10 mouse cellular contexts compared by ENCODE assay signal in the genomic region with DNA sequence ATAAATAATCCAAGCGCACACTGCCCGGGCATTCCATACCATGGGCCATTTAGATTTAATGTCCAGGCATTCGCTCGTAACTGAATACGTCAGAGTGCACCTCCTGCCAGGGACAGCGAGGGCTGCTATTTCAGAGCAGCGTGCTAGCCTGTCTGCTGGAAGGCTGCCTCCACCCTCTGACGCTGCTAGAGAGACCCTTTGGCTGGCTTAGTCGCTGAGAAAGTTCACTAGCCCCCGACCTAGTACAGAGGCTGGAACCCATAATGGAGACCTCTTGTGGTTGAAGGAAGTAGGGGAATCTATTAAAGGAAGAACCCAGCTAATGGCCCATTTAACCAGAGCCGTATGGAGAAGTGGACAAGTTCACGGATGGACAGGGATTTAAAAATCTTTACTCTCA. TPM values are rescaled to one million over a fixed set of nuclear protein-coding genes. Genes with fewer than 3 reads are reported as not detected.
DNase-seq lines count a peak whose midpoint lies in the region; ATAC-seq lines count a peak whose summit lies in the region.
"Had no signal": no experiment of that assay in that cellular context is flagged by ENCODE, and none has a peak within 500 bp of the region (broad histone marks: within the 10 kb centered on the region; RNA-seq: fewer than 3 reads in every experiment).

No protein-coding gene starts in this region.

- peak overlapping the region; percentile 46 for H3K4me2 ChIP-seq in kidney, embryonic 16.5 days (replicated peaks; ENCODE audit: low read depth, low read length)
- H3K4me2 ChIP-seq in heart, embryonic 14.5 days (ENCODE audit: low read length): peak overlapping the region; percentile 41
- H3K4me2 ChIP-seq in neural tube, embryonic 11.5 days (ENCODE audit: low read depth): no peak overlapping the region

- 0 out of 2 replicates have a peak overlapping the region, but pooled peaks have one; percentile 43 for H3K9ac ChIP-seq in kidney, embryonic 16.5 days (replicated peaks; ENCODE audit: low read length)
- H3K9ac ChIP-seq in heart, embryonic 14.5 days (ENCODE audit: low read length): peak overlapping the region; percentile 54; the same call in 1 of the 2 replicates
- H3K9ac ChIP-seq in neural tube, embryonic 11.5 days (ENCODE audit: low read length): no peak overlapping the region
- H3K9ac ChIP-seq: forebrain, postnatal 0 days had no signal

- 0 out of 2 replicates have a peak, but pooled peaks cover 17% of the 10 kb centered on the region for H3K4me1 ChIP-seq in kidney, embryonic 16.5 days (ENCODE audit: insufficient read depth, low read length)
- peaks cover 52 to 65% of the 10 kb centered on the region in 2 experiments for H3K4me1 ChIP-seq in heart, embryonic 14.5 days (ENCODE audit: control insufficient read depth in 2 of 2, insufficient read depth in 2 of 2, low read length in 2 of 2)
- H3K4me1 ChIP-seq in neural tube, embryonic 11.5 days (ENCODE audit: control insufficient read depth, insufficient read depth, low read length): no peaks in the 10 kb centered on the region

- no peak for DNase-seq in kidney, adult 8-10 months
- DNase-seq in embryo, embryonic 11 days: peak; percentile 51
- DNase-seq in neural tube, embryonic 11.5 days (ENCODE audit: low spot score): peak; percentile 22
- DNase-seq in adrenal gland, postnatal 25 days: no peak
- DNase-seq in left cerebral cortex, adult 11 months (ENCODE audit: low spot score): no peak
- DNase-seq: forebrain, postnatal 0 days; right cerebral cortex, postnatal 25 days had no signal

- no peak overlapping the region for H3K27ac ChIP-seq in kidney, embryonic 16.5 days (ENCODE audit: low read length)
- H3K27ac ChIP-seq in heart, embryonic 14.5 days (replicated peaks in 1 of 2; ENCODE audit: control insufficient read depth in 1 of 2, insufficient read depth in 1 of 2, low read depth in 2 of 2, low read length in 2 of 2): peak overlapping the region; percentile 17 to 63; a peak in 3 of 4 replicates
- no peak overlapping the region for H3K27ac ChIP-seq in neural tube, embryonic 11.5 days (ENCODE audit: low read depth, low read length)

- peak; percentile 84 for ATAC-seq in kidney, embryonic 16.5 days (ENCODE audit: low FRiP score, low TSS enrichment)
- no peak; the same call in 1 of the 2 replicates for ATAC-seq in heart, embryonic 14.5 days (ENCODE audit: insufficient number of reproducible peaks, insufficient read depth, low FRiP score, low read depth)
- no peak for ATAC-seq in neural tube, embryonic 11.5 days (ENCODE audit: insufficient read depth, low FRiP score, low TSS enrichment)
- ATAC-seq: forebrain, postnatal 0 days had no signal

- WGBS in kidney, embryonic 16.5 days: 13% methylated on average over 12 of the region's 12 CpGs
- 28% methylated on average over 12 of the region's 12 CpGs for WGBS in heart, embryonic 14.5 days
- WGBS in neural tube, embryonic 11.5 days: 35% methylated on average over 12 of the region's 12 CpGs

- no peaks in the 10 kb centered on the region for H3K27me3 ChIP-seq in kidney, embryonic 16.5 days (ENCODE audit: insufficient read depth, low read length)
- no peaks in the 10 kb centered on the region for H3K27me3 ChIP-seq in heart, embryonic 14.5 days (ENCODE audit: control insufficient read depth, insufficient read depth, low read length)
- H3K27me3 ChIP-seq in neural tube, embryonic 11.5 days (ENCODE audit: control insufficient read depth, insufficient read depth, low read length): no peaks in the 10 kb centered on the region

- H3K4me3 ChIP-seq in kidney, embryonic 16.5 days (ENCODE audit: low read length): peak overlapping the region; percentile 32
- H3K4me3 ChIP-seq in heart, embryonic 14.5 days (ENCODE audit: control insufficient read depth in 1 of 2, insufficient read depth in 1 of 2, low read depth in 1 of 2, low read length in 2 of 2): no peak overlapping the region
- no peak overlapping the region for H3K4me3 ChIP-seq in neural tube, embryonic 11.5 days (ENCODE audit: low read depth, low read length)
- H3K4me3 ChIP-seq: megakaryocyte, embryonic 14.5 days had no signal

- no peaks in the 10 kb centered on the region for H3K9me3 ChIP-seq in kidney, embryonic 16.5 days (ENCODE audit: low read length)
- no peaks in the 10 kb centered on the region for H3K9me3 ChIP-seq in heart, embryonic 14.5 days (ENCODE audit: control insufficient read depth, low read length)
- H3K9me3 ChIP-seq in neural tube, embryonic 11.5 days (ENCODE audit: control insufficient read depth, low read length): no peaks in the 10 kb centered on the region

- H3K36me3 ChIP-seq in kidney, embryonic 16.5 days (ENCODE audit: insufficient read depth, low read length): no peaks in the 10 kb centered on the region
- H3K36me3 ChIP-seq in heart, embryonic 14.5 days (ENCODE audit: control insufficient read depth, insufficient read depth, low read length): 0 out of 2 replicates have a peak, but pooled peaks cover under 1% of the 10 kb centered on the region
- H3K36me3 ChIP-seq in neural tube, embryonic 11.5 days (ENCODE audit: control insufficient read depth, insufficient read depth, low read length): no peaks in the 10 kb centered on the region

RNA-seq across cellular contexts. Expression of a gene that starts 49.2 kb away (rescaled TPM):
- polyA plus RNA-seq in kidney, embryonic 16.5 days (2015; fragmentation: Nextera tagmentation; extraction: Ambion mirVana): 2.5 and 3.1 TPM in 2 replicates
- polyA plus RNA-seq in heart, embryonic 14.5 days (2014; fragmentation: Nextera tagmentation; extraction: Ambion mirVana): 52.0 and 55.2 TPM in 2 replicates
- polyA plus RNA-seq in neural tube, embryonic 11.5 days (2014; fragmentation: Nextera tagmentation; extraction: Ambion mirVana): 1.4 and 2.3 TPM in 2 replicates
- total RNA-seq in adrenal gland, postnatal 25 days (2021): 2.2 and 2.6 TPM in 2 replicates

Comparison
In these comparisons a context has a peak if more than half of its experiments do, and no peak if none do; other contexts are left out.
1. H3K27ac ChIP-seq: peak in heart, embryonic 14.5 days (2 of 2); none in kidney, embryonic 16.5 days (single experiment) and neural tube, embryonic 11.5 days (single experiment).
2. DNase-seq: peak in embryo, embryonic 11 days (single experiment) and neural tube, embryonic 11.5 days (single experiment); none in kidney, adult 8-10 months (0 of 2), adrenal gland, postnatal 25 days (single experiment) and left cerebral cortex, adult 11 months (single experiment).
3. RNA of a gene that starts 49.2 kb away (polyA plus RNA-seq): 52.0 to 55.2 TPM in heart, embryonic 14.5 days; 2.5 to 3.1 TPM in kidney, embryonic 16.5 days and 1.4 to 2.3 TPM in neural tube, embryonic 11.5 days; every median in the first group is over 10 times any median in the second.